Mouse (Mus musculus) lung, postnatal 0 days (tissue): ENCODE results near the gene Gm10964. TPM values are rescaled to one million over a fixed set of nuclear protein-coding genes. Genes with fewer than 3 reads are reported as not detected.
"Not testable (repeated sequence)": the region's sequence is repeated elsewhere in the genome, so short reads cannot be mapped to it uniquely, and the experiment has no call there.

Source experiments
- ATAC-seq: fragments of 200-750 bp; cut with Nextera tagmentation; 2 replicates; pipeline ENCODE4 v1.8.0; 2017; ENCODE audit warnings: moderate library complexity
- DNase-seq: peaks from one replicate; pipeline ENCODE4 v3.0.0-alpha.2; 2016; ENCODE audit warnings: low spot score
- H3K27ac ChIP-seq: fragments of 300-500 bp; sonication (generic); 2 replicates; pipeline ENCODE4 v1.5.1; 2014; ENCODE audit warnings: antibody characterized with exemption, mild to moderate bottlenecking, low read length, mixed read lengths
- H3K27me3 ChIP-seq: fragments of 300-500 bp; sonication (generic); replicated peaks from 2 replicates; pipeline ENCODE4 v1.6.1; 2014; ENCODE audit warnings: low read length, mixed read lengths; ENCODE audit not compliant: insufficient read depth
- H3K36me3 ChIP-seq: fragments of 300-500 bp; sonication (generic); 2 replicates; pipeline ENCODE4 v1.6.1; 2014; ENCODE audit warnings: low read length, mixed read lengths; ENCODE audit not compliant: insufficient read depth
- H3K4me1 ChIP-seq: fragments of 300-500 bp; sonication (generic); 2 replicates; pipeline ENCODE4 v1.6.1; 2014; ENCODE audit warnings: antibody characterized with exemption, low read depth, low read length, mixed read lengths; ENCODE audit not compliant: insufficient read depth
- H3K4me2 ChIP-seq: fragments of 300-500 bp; sonication (generic); replicated peaks from 2 replicates; pipeline ENCODE4 v1.6.1; 2014; ENCODE audit warnings: low read depth, mild to moderate bottlenecking, low read length, moderate library complexity, mixed read lengths
- H3K4me3 ChIP-seq: fragments of 300-500 bp; sonication (generic); 2 replicates; pipeline ENCODE4 v1.5.1; 2014; ENCODE audit warnings: low read depth, low read length
- H3K9ac ChIP-seq: fragments of 300-500 bp; sonication (generic); replicated peaks from 2 replicates; pipeline ENCODE4 v1.6.1; 2014; ENCODE audit warnings: low read depth, mild to moderate bottlenecking
- H3K9me3 ChIP-seq: fragments of 300-500 bp; sonication (generic); 2 replicates; pipeline ENCODE4 v1.6.1; 2016; ENCODE audit warnings: low read length, mixed read lengths
- CTCF ChIP-seq: IDR thresholded peaks from 2 replicates; pipeline ENCODE4 v1.5.1; 2016; ENCODE audit warnings: antibody characterized with exemption, mild to moderate bottlenecking
- EP300 ChIP-seq: IDR thresholded peaks from 2 replicates; pipeline ENCODE4 v1.6.1; 2016; ENCODE audit warnings: antibody characterized with exemption, mild to moderate bottlenecking, control low read depth
- WGBS: fragments of 180-500 bp; shearing (Covaris S2); extraction: QIAGEN DNeasy Blood & Tissue Kit; methylation state at CpG from one replicate; pipeline ENCODE4 v1.1.7; 2014; 5-methylcytosine and 5-hydroxymethylcytosine counted together
- polyA plus RNA-seq: library from polyadenylated mRNA; unstranded; fragments of >200 nt; fragmentation: Nextera tagmentation; extraction: Ambion mirVana; gene quantifications from 2 replicates; pipeline ENCODE4 v1.2.1, GENCODE M21; 2015

Gene Gm10964
- polyA plus RNA-seq, 1 experiment from 2014 or later: not detected

- Histone ChIP-seq H3K4me2 (peak overlapping the region; percentile 75), H3K27me3 (no peaks in the 10 kb centered on the region), H3K9me3 (no peaks in the 10 kb centered on the region), H3K9ac (peak overlapping the region; percentile 93), H3K4me1 (peaks cover 7% of the 10 kb centered on the region), H3K36me3 (no peaks in the 10 kb centered on the region), H3K27ac (peak overlapping the region; percentile 93), H3K4me3 (peak overlapping the region; percentile 96)
- ATAC-seq (peak; percentile 50), DNase-seq (peak; percentile 86)
- 1% methylated on average over 14 of the region's 14 CpGs for WGBS
- TF ChIP-seq CTCF (no peak), EP300 (peak; percentile 78)
Measured at GRCm38 (mm10) chr3:103789891-103790345, 50.8 kb downstream of the Gm10964 start.

- Histone ChIP-seq H3K4me2 (peak overlapping the region; percentile 75), H3K27me3 (no peaks in the 10 kb centered on the region), H3K36me3 (no peaks in the 10 kb centered on the region), H3K4me1 (peaks cover 7% of the 10 kb centered on the region), H3K4me3 (peak overlapping the region; percentile 96), H3K9ac (peak overlapping the region; percentile 93), H3K9me3 (no peaks in the 10 kb centered on the region), H3K27ac (peak overlapping the region; percentile 93)
- ATAC-seq (peak; percentile 62), DNase-seq (peak; percentile 39)
- TF ChIP-seq EP300 (no peak), CTCF (no peak)
- WGBS: under 1% methylated on average over 38 of the region's 61 CpGs
Measured at GRCm38 (mm10) chr3:103790346-103791145, 51.4 kb downstream of the Gm10964 start.

- Histone ChIP-seq H3K27me3 (no peaks in the 10 kb centered on the region), H3K4me1 (peaks cover 7% of the 10 kb centered on the region), H3K9ac (peak within 1 kb of the TSS; percentile 93), H3K36me3 (no peaks in the 10 kb centered on the region), H3K4me2 (peak within 1 kb of the TSS; percentile 75), H3K4me3 (peak within 1 kb of the TSS; percentile 96), H3K9me3 (no peaks in the 10 kb centered on the region), H3K27ac (peak within 1 kb of the TSS; percentile 93)
- WGBS: 12% methylated on average over 43 of the region's 49 CpGs
- TF ChIP-seq EP300: peak; percentile 15; the same call in 1 of the 2 replicates
- peak; percentile 28; the same call in 1 of the 2 replicates for TF ChIP-seq CTCF
- DNase-seq (peak; percentile 97), ATAC-seq (peak; percentile 94)
Measured at GRCm38 (mm10) chr3:103791230-103792110, 52.3 kb downstream of the Gm10964 start, which contains the start of gene Hipk1. Gene Hipk1, minus strand, starts transcription at chr3:103791563.

- H3K4me2 ChIP-seq, H3K9me3 ChIP-seq, H3K4me1 ChIP-seq, H3K27me3 ChIP-seq, H3K9ac ChIP-seq, ATAC-seq, H3K4me3 ChIP-seq, H3K36me3 ChIP-seq, DNase-seq, H3K27ac ChIP-seq: not testable (repeated sequence)
- WGBS: 79% methylated on average over 5 of the region's 5 CpGs
Measured at GRCm38 (mm10) chr3:103792111-103792406, 52.9 kb downstream of the Gm10964 start.

- no peak for DNase-seq
- H3K27me3 ChIP-seq: no peaks in the 10 kb centered on the region
- peaks cover 7% of the 10 kb centered on the region for H3K4me1 ChIP-seq
- no peak overlapping the region for H3K4me2 ChIP-seq
- H3K9me3 ChIP-seq: no peaks in the 10 kb centered on the region
- TF ChIP-seq EP300 (no peak), CTCF (no peak)
- 67% methylated on average over 1 of the region's 1 CpGs for WGBS
- H3K36me3 ChIP-seq: no peaks in the 10 kb centered on the region
- H3K4me3 ChIP-seq: no peak overlapping the region
- H3K9ac ChIP-seq: no peak overlapping the region
- no peak overlapping the region for H3K27ac ChIP-seq
- ATAC-seq: no peak
Measured at GRCm38 (mm10) chr3:103792566-103792965, 53.4 kb downstream of the Gm10964 start.

Other genes with a start within 250 kb of the Gm10964 start
- gene Syt6, start 164.1 kb upstream of the Gm10964 start, polyA plus RNA-seq: 2.3 and 2.9 TPM in 2 replicates
- gene Atg4a-ps, start 93.3 kb upstream of the Gm10964 start, polyA plus RNA-seq: 0.15 and 0.35 TPM in 2 replicates
- gene Olfml3, start 1.4 kb upstream of the Gm10964 start, polyA plus RNA-seq: 98.3 and 105 TPM in 2 replicates
- 13.8 and 14.1 TPM in 2 replicates for gene Hipk1, start 52.2 kb downstream of the Gm10964 start, polyA plus RNA-seq
- gene Dclre1b, start 70.1 kb downstream of the Gm10964 start, polyA plus RNA-seq: 15.6 and 18.0 TPM in 2 replicates
- 15.1 and 16.3 TPM in 2 replicates for gene Ap4b1, start 70.2 kb downstream of the Gm10964 start, polyA plus RNA-seq
- gene Gm43064, start 70.2 kb downstream of the Gm10964 start, polyA plus RNA-seq: 0.31 TPM in 1 of 2 replicates, not detected in the other
- gene Bcl2l15, start 93.2 kb downstream of the Gm10964 start, polyA plus RNA-seq: 0.31 and 0.88 TPM in 2 replicates
- gene Ptpn22, start 120.4 kb downstream of the Gm10964 start, polyA plus RNA-seq: 1.5 and 2.4 TPM in 2 replicates
- gene Rsbn1, start 174.8 kb downstream of the Gm10964 start, polyA plus RNA-seq: 10.4 and 10.9 TPM in 2 replicates
- gene Phtf1, start 228.7 kb downstream of the Gm10964 start, polyA plus RNA-seq: 14.5 and 18.2 TPM in 2 replicates